Mouse (Mus musculus): ENCODE measurements at regions not wholly inside any gene's neighbourhood (a gene's known extent, or its start where the extent isn't known, plus 50 kb on each side); places are given as distances from the start of the nearest gene placed in this dataset.

- H3K9ac ChIP-seq = no peak overlapping the region
- no peaks in the 10 kb centered on the region for H3K27me3 ChIP-seq
- H3K9me3 ChIP-seq = no peaks in the 10 kb centered on the region
- H3K4me2 ChIP-seq = no peak overlapping the region
- peaks cover 4% of the 10 kb centered on the region; the same call in 1 of the 2 replicates for H3K4me1 ChIP-seq
- H3K4me3 ChIP-seq = no peak overlapping the region
- no peak for ATAC-seq (ENCODE audit: insufficient number of reproducible peaks, low FRiP score, low TSS enrichment, low read depth)
- WGBS = 49% methylated on average over 6 of the region's 6 CpGs
- H3K27ac ChIP-seq = peak overlapping the region; percentile 55; the same call in 1 of the 2 replicates
- H3K36me3 ChIP-seq = no peaks in the 10 kb centered on the region
Measured at GRCm38 (mm10) chr13:28607551-28608114, 345.9 kb downstream of the Sox4 start.

GRCm38 (mm10) chr13:28606651-28607050 lies 346.9 kb downstream of the Sox4 start:
- Histone ChIP-seq H3K9me3 (no peaks in the 10 kb centered on the region), H3K4me1 (peaks cover 4% of the 10 kb centered on the region; the same call in 1 of the 2 replicates), H3K27ac (no peak overlapping the region), H3K36me3 (no peaks in the 10 kb centered on the region), H3K4me3 (no peak overlapping the region), H3K9ac (no peak overlapping the region), H3K4me2 (no peak overlapping the region), H3K27me3 (no peaks in the 10 kb centered on the region)
- no peak for ATAC-seq (ENCODE audit: insufficient number of reproducible peaks, low FRiP score, low TSS enrichment, low read depth)
- WGBS = 86% methylated on average over 1 of the region's 1 CpGs

GRCm38 (mm10) chr13:28605833-28606232 lies 347.7 kb downstream of the Sox4 start:
- Histone ChIP-seq H3K36me3 (no peaks in the 10 kb centered on the region), H3K9me3 (no peaks in the 10 kb centered on the region), H3K27me3 (no peaks in the 10 kb centered on the region), H3K4me1 (peaks cover 8% of the 10 kb centered on the region; the same call in 1 of the 2 replicates), H3K4me2 (no peak overlapping the region), H3K27ac (no peak overlapping the region), H3K4me3 (no peak overlapping the region), H3K9ac (no peak overlapping the region)
- ATAC-seq (ENCODE audit: insufficient number of reproducible peaks, low FRiP score, low TSS enrichment, low read depth) = no peak
- WGBS = 71% methylated on average over 1 of the region's 1 CpGs

GRCm38 (mm10) chr13:28604016-28604415 lies 346.7 kb downstream of the Gm11361 start:
- 31% methylated on average over 6 of the region's 6 CpGs for WGBS
- Histone ChIP-seq H3K27ac (0 out of 2 replicates have a peak overlapping the region, but pooled peaks have one; percentile 22), H3K4me3 (no peak overlapping the region), H3K27me3 (no peaks in the 10 kb centered on the region), H3K9ac (no peak overlapping the region), H3K4me2 (no peak overlapping the region), H3K9me3 (no peaks in the 10 kb centered on the region), H3K4me1 (peaks cover 12% of the 10 kb centered on the region; the same call in 1 of the 2 replicates), H3K36me3 (no peaks in the 10 kb centered on the region)
- peak; percentile 65; the same call in 1 of the 2 replicates for ATAC-seq (ENCODE audit: insufficient number of reproducible peaks, low FRiP score, low TSS enrichment, low read depth)

- Histone ChIP-seq H3K9ac (no peak overlapping the region), H3K4me3 (no peak overlapping the region), H3K9me3 (no peaks in the 10 kb centered on the region), H3K27me3 (no peaks in the 10 kb centered on the region), H3K4me1 (peaks cover 7% of the 10 kb centered on the region; the same call in 1 of the 2 replicates), H3K27ac (no peak overlapping the region), H3K36me3 (no peaks in the 10 kb centered on the region), H3K4me2 (no peak overlapping the region)
- WGBS = 63% methylated on average over 5 of the region's 5 CpGs
- no peak for ATAC-seq (ENCODE audit: insufficient number of reproducible peaks, low FRiP score, low TSS enrichment, low read depth)
Measured at GRCm38 (mm10) chr13:28600792-28601191, 343.5 kb downstream of the Gm11361 start.

GRCm38 (mm10) chr13:28596367-28596766 lies 339.0 kb downstream of the Gm11361 start:
- no peak overlapping the region for H3K4me2 ChIP-seq
- H3K4me3 ChIP-seq = no peak overlapping the region
- ATAC-seq (ENCODE audit: insufficient number of reproducible peaks, low FRiP score, low TSS enrichment, low read depth) = no peak
- no peaks in the 10 kb centered on the region for H3K36me3 ChIP-seq
- no peak overlapping the region for H3K27ac ChIP-seq
- no peak overlapping the region for H3K9ac ChIP-seq
- no peaks in the 10 kb centered on the region for H3K9me3 ChIP-seq
- 91% methylated on average over 2 of the region's 2 CpGs for WGBS
- H3K27me3 ChIP-seq = no peaks in the 10 kb centered on the region
- H3K4me1 ChIP-seq = peaks cover 7% of the 10 kb centered on the region; the same call in 1 of the 2 replicates

- Histone ChIP-seq H3K9me3 (no peaks in the 10 kb centered on the region), H3K4me2 (no peak overlapping the region), H3K4me1 (no peaks in the 10 kb centered on the region), H3K9ac (no peak overlapping the region), H3K36me3 (no peaks in the 10 kb centered on the region), H3K4me3 (no peak overlapping the region), H3K27me3 (no peaks in the 10 kb centered on the region), H3K27ac (no peak overlapping the region)
- no peak for ATAC-seq (ENCODE audit: insufficient number of reproducible peaks, low FRiP score, low TSS enrichment, low read depth)
- 78% methylated on average over 1 of the region's 1 CpGs for WGBS
Measured at GRCm38 (mm10) chr13:28592176-28592575, 334.8 kb downstream of the Gm11361 start.

GRCm38 (mm10) chr13:28587977-28588376 lies 330.6 kb downstream of the Gm11361 start:
- no peaks in the 10 kb centered on the region for H3K36me3 ChIP-seq
- no peak overlapping the region for H3K4me3 ChIP-seq
- ATAC-seq (ENCODE audit: insufficient number of reproducible peaks, low FRiP score, low TSS enrichment, low read depth) = no peak
- 64% methylated on average over 5 of the region's 5 CpGs for WGBS
- no peak overlapping the region for H3K27ac ChIP-seq
- no peaks in the 10 kb centered on the region for H3K27me3 ChIP-seq
- no peak overlapping the region for H3K9ac ChIP-seq
- H3K4me1 ChIP-seq = no peaks in the 10 kb centered on the region
- no peak overlapping the region for H3K4me2 ChIP-seq
- no peaks in the 10 kb centered on the region for H3K9me3 ChIP-seq

- Histone ChIP-seq H3K27ac (no peak overlapping the region), H3K4me3 (no peak overlapping the region), H3K4me2 (no peak overlapping the region), H3K4me1 (no peaks in the 10 kb centered on the region), H3K27me3 (no peaks in the 10 kb centered on the region), H3K9me3 (no peaks in the 10 kb centered on the region), H3K36me3 (no peaks in the 10 kb centered on the region), H3K9ac (no peak overlapping the region)
- ATAC-seq (ENCODE audit: insufficient number of reproducible peaks, low FRiP score, low TSS enrichment, low read depth) = no peak
- WGBS = 84% methylated on average over 7 of the region's 7 CpGs
Measured at GRCm38 (mm10) chr13:28586693-28587092, 329.4 kb downstream of the Gm11361 start.

- ATAC-seq (ENCODE audit: insufficient number of reproducible peaks, low FRiP score, low TSS enrichment, low read depth) = no peak
- no peak overlapping the region for H3K4me2 ChIP-seq
- 53% methylated on average over 2 of the region's 2 CpGs for WGBS
- H3K9ac ChIP-seq = no peak overlapping the region
- no peak overlapping the region for H3K4me3 ChIP-seq
- H3K9me3 ChIP-seq = no peaks in the 10 kb centered on the region
- H3K27ac ChIP-seq = no peak overlapping the region
- no peaks in the 10 kb centered on the region for H3K36me3 ChIP-seq
- no peaks in the 10 kb centered on the region for H3K4me1 ChIP-seq
- H3K27me3 ChIP-seq = no peaks in the 10 kb centered on the region
Measured at GRCm38 (mm10) chr13:28586140-28586539, 328.8 kb downstream of the Gm11361 start.

- Histone ChIP-seq H3K4me1 (peaks cover 6% of the 10 kb centered on the region; the same call in 1 of the 2 replicates), H3K36me3 (no peaks in the 10 kb centered on the region), H3K9me3 (no peaks in the 10 kb centered on the region), H3K27me3 (no peaks in the 10 kb centered on the region), H3K27ac (no peak overlapping the region), H3K9ac (no peak overlapping the region), H3K4me3 (no peak overlapping the region), H3K4me2 (no peak overlapping the region)
- WGBS = 70% methylated on average over 5 of the region's 5 CpGs
- 0 out of 2 replicates have a peak, but pooled peaks have one; percentile 40 for ATAC-seq (ENCODE audit: insufficient number of reproducible peaks, low FRiP score, low TSS enrichment, low read depth)
Measured at GRCm38 (mm10) chr13:28583617-28584016, 326.3 kb downstream of the Gm11361 start.

- no peak overlapping the region for H3K4me2 ChIP-seq
- peak overlapping the region; percentile 69 for H3K27ac ChIP-seq
Measured at GRCm38 (mm10) chr13:28575202-28575851, 318.0 kb downstream of the Gm11361 start.

More at GRCm38 (mm10) chr13:28575202-28575851, 318.0 kb downstream of the Gm11361 start:
- Histone ChIP-seq H3K9ac (no peak overlapping the region), H3K9me3 (no peaks in the 10 kb centered on the region), H3K4me1 (peaks cover 17% of the 10 kb centered on the region), H3K36me3 (no peaks in the 10 kb centered on the region), H3K27me3 (no peaks in the 10 kb centered on the region), H3K4me3 (no peak overlapping the region)
- ATAC-seq (ENCODE audit: insufficient number of reproducible peaks, low FRiP score, low TSS enrichment, low read depth) = no peak
- 25% methylated on average over 9 of the region's 9 CpGs for WGBS

Measured in limb, embryonic 15.5 days (tissue).